9 mouse cellular contexts compared by ENCODE assay signal in the genomic region with DNA sequence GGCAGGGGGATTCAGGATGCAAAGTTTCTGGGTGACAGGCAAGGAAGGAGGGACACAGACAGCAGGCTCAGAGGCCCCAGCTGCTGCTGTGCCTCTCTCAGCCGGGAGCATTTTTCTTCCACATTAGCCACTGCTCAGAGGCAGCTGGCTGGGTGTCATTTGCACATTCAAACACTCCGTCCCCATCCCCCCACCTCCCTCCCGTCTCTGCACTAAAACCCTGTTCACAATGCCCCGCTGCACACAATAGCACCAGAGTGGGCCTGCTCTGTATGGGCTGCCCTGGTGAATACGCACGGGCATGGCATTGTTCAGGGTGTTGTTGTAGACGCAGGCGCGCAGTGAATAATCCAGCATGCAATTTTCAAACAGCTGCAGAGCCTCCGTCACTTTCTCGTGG.
DNase-seq lines count a peak whose midpoint lies in the region; ATAC-seq lines count a peak whose summit lies in the region.
"Had no signal": no experiment of that assay in that cellular context is flagged by ENCODE, and none has a peak within 500 bp of the region (broad histone marks: within the 10 kb centered on the region; RNA-seq: fewer than 3 reads in every experiment).

No protein-coding gene starts in this region.

- H3K4me1 ChIP-seq in forebrain, embryonic 11.5 days (replicated peaks; ENCODE audit: control insufficient read depth, insufficient read depth, low read length): peaks cover 26% of the 10 kb centered on the region
- peaks cover 40% of the 10 kb centered on the region for H3K4me1 ChIP-seq in limb, embryonic 13.5 days
- H3K4me1 ChIP-seq in stomach, embryonic 15.5 days: peaks cover 16% of the 10 kb centered on the region

- peak; percentile 46 for DNase-seq in lung, postnatal 10 days
- no peak for DNase-seq in lung, postnatal 25 days (ENCODE audit: low spot score)
- peak; percentile 90 for DNase-seq in forebrain, embryonic 11.5 days (ENCODE audit: low spot score)
- no peak for DNase-seq in thymus, postnatal 10 days (ENCODE audit: low spot score in 2 of 2)
- DNase-seq in spleen, postnatal 14 days (ENCODE audit: low spot score in 2 of 2): no peak
- DNase-seq in heart, adult 9 months (ENCODE audit: low spot score in 2 of 2): no peak

- H3K9ac ChIP-seq in forebrain, embryonic 11.5 days (ENCODE audit: low read length): peak overlapping the region; percentile 31; the same call in 1 of the 2 replicates
- peak overlapping the region; percentile 25; the same call in 1 of the 2 replicates for H3K9ac ChIP-seq in limb, embryonic 13.5 days
- H3K9ac ChIP-seq in stomach, embryonic 15.5 days: no peak overlapping the region
- H3K9ac ChIP-seq: liver, embryonic 14.5 days had no signal

- H3K36me3 ChIP-seq in forebrain, embryonic 11.5 days (ENCODE audit: control insufficient read depth, insufficient read depth, low read length): no peaks in the 10 kb centered on the region
- H3K36me3 ChIP-seq in limb, embryonic 13.5 days: peaks cover 30% of the 10 kb centered on the region
- H3K36me3 ChIP-seq in stomach, embryonic 15.5 days: peaks cover 14% of the 10 kb centered on the region; the same call in 1 of the 2 replicates

- H3K4me2 ChIP-seq in forebrain, embryonic 11.5 days (ENCODE audit: low read depth, low read length, severe bottlenecking): peak overlapping the region; percentile 27; the same call in 1 of the 2 replicates
- H3K4me2 ChIP-seq in limb, embryonic 13.5 days (replicated peaks): no peak overlapping the region
- H3K4me2 ChIP-seq in stomach, embryonic 15.5 days: no peak overlapping the region

- H3K27me3 ChIP-seq in forebrain, embryonic 11.5 days (ENCODE audit: control insufficient read depth, insufficient read depth, low read length): no peaks in the 10 kb centered on the region
- no peaks in the 10 kb centered on the region for H3K27me3 ChIP-seq in limb, embryonic 13.5 days
- no peaks in the 10 kb centered on the region for H3K27me3 ChIP-seq in stomach, embryonic 15.5 days (replicated peaks)

- ATAC-seq in forebrain, embryonic 11.5 days (replicated peaks; ENCODE audit: low FRiP score): peak; percentile 98
- peak; percentile 76 for ATAC-seq in limb, embryonic 13.5 days (ENCODE audit: low FRiP score, low read depth)
- peak; percentile 41; the same call in 1 of the 2 replicates for ATAC-seq in stomach, embryonic 15.5 days (ENCODE audit: insufficient read depth, low FRiP score, low read depth)

- no peaks in the 10 kb centered on the region for H3K9me3 ChIP-seq in forebrain, embryonic 11.5 days (ENCODE audit: control insufficient read depth, low read length)
- H3K9me3 ChIP-seq in limb, embryonic 13.5 days: no peaks in the 10 kb centered on the region
- H3K9me3 ChIP-seq in stomach, embryonic 15.5 days: no peaks in the 10 kb centered on the region

- peak overlapping the region; percentile 92 for H3K27ac ChIP-seq in forebrain, embryonic 11.5 days (ENCODE audit: low read depth, low read length)
- H3K27ac ChIP-seq in limb, embryonic 13.5 days: peak overlapping the region; percentile 49; the same call in 1 of the 2 replicates
- 0 out of 2 replicates have a peak overlapping the region, but pooled peaks have one; percentile 21 for H3K27ac ChIP-seq in stomach, embryonic 15.5 days
- H3K27ac ChIP-seq: liver, embryonic 14.5 days had no signal

- no peak overlapping the region for H3K4me3 ChIP-seq in forebrain, embryonic 11.5 days (ENCODE audit: low read depth, low read length)
- H3K4me3 ChIP-seq in limb, embryonic 13.5 days: no peak overlapping the region
- no peak overlapping the region for H3K4me3 ChIP-seq in stomach, embryonic 15.5 days (replicated peaks)

- 4% methylated on average over 11 of the region's 11 CpGs for WGBS in forebrain, embryonic 11.5 days
- 22% methylated on average over 11 of the region's 11 CpGs for WGBS in limb, embryonic 13.5 days
- WGBS in stomach, embryonic 15.5 days: 26% methylated on average over 11 of the region's 11 CpGs

Comparison
In these comparisons a context has a peak if more than half of its experiments do, and no peak if none do; other contexts are left out.
1. DNase-seq: peak in lung, postnatal 10 days (single experiment) and forebrain, embryonic 11.5 days (single experiment); none in lung, postnatal 25 days (single experiment), thymus, postnatal 10 days (0 of 2), spleen, postnatal 14 days (0 of 2) and heart, adult 9 months (0 of 2).
2. ATAC-seq: peak in every context shown above with its lines; median percentile 98 in forebrain, embryonic 11.5 days; 76 in limb, embryonic 13.5 days; 41 in stomach, embryonic 15.5 days.
3. H3K27ac ChIP-seq: peak in every context shown above with its lines; median percentile 92 in forebrain, embryonic 11.5 days; 49 in limb, embryonic 13.5 days; 21 in stomach, embryonic 15.5 days.